Mouse (Mus musculus): ENCODE data around the gene Adtrp. TPM values are rescaled to one million over a fixed set of nuclear protein-coding genes. Genes with fewer than 3 reads are reported as not detected.

Adtrp gene
- polyA plus RNA-seq, 1 experiment = not detected

GRCm38 (mm10) chr13:41860603-41861405 lies 13.3 kb upstream of the Adtrp start:
- TF ChIP-seq MYOG (IDR thresholded peaks at IDR 0.05; ENCODE audit: control insufficient read depth in 1 of 3, insufficient read depth in 1 of 3, insufficient read length in 2 of 3, low read depth in 2 of 3) (no peak), SRF (IDR thresholded peaks at IDR 0.05; ENCODE audit: control insufficient read depth, insufficient read length, low read depth) (no peak), POLR2A (IDR thresholded peaks at IDR 0.05; ENCODE audit: insufficient read length, low read depth) (no peak), MAX (IDR thresholded peaks at IDR 0.05; ENCODE audit: low read depth) (no peak), TCF3 (IDR thresholded peaks at IDR 0.05; ENCODE audit: insufficient read length, low read depth) (no peak), MYOD1 (IDR thresholded peaks at IDR 0.05; ENCODE audit: control insufficient read depth in 1 of 3, insufficient read length in 2 of 3, low read depth in 2 of 3) (no peak), USF1 (IDR thresholded peaks at IDR 0.05; ENCODE audit: low read depth) (no peak), POLR2AphosphoS2 (IDR thresholded peaks at IDR 0.05; ENCODE audit: insufficient read length, low read depth) (no peak), TCF12 (IDR thresholded peaks at IDR 0.05; ENCODE audit: insufficient read depth, poor library complexity, severe bottlenecking) (no peak)

GRCm38 (mm10) chr13:41855206-41856185 lies 8.0 kb upstream of the Adtrp start:
- no peaks in the 10 kb centered on the region for H3K36me3 ChIP-seq (ENCODE audit: control insufficient read depth, insufficient read depth)
- H3ac ChIP-seq (ENCODE audit: control insufficient read depth, insufficient read length) = no peak overlapping the region
- H3K4me2 ChIP-seq (ENCODE audit: low read depth) = no peak overlapping the region
- H3K79me2 ChIP-seq (ENCODE audit: control insufficient read depth, insufficient read depth) = no peaks in the 10 kb centered on the region
- no peak for TF ChIP-seq MYOG (IDR thresholded peaks at IDR 0.05; ENCODE audit: control insufficient read depth in 1 of 3, insufficient read depth in 1 of 3, insufficient read length in 2 of 3, low read depth in 2 of 3)
- TF ChIP-seq SRF (IDR thresholded peaks at IDR 0.05; ENCODE audit: control insufficient read depth, insufficient read length, low read depth) = no peak
- no peak for TF ChIP-seq MYOD1 (IDR thresholded peaks at IDR 0.05; ENCODE audit: control insufficient read depth in 1 of 3, insufficient read length in 2 of 3, low read depth in 2 of 3)
- TF ChIP-seq USF1 (IDR thresholded peaks at IDR 0.05; ENCODE audit: low read depth) = no peak
- TF ChIP-seq E2F4 (IDR thresholded peaks at IDR 0.05; ENCODE audit: insufficient read depth) = no peak
- no peak for TF ChIP-seq MAX (IDR thresholded peaks at IDR 0.05; ENCODE audit: low read depth)
- TF ChIP-seq POLR2AphosphoS2 (IDR thresholded peaks at IDR 0.05; ENCODE audit: insufficient read length, low read depth) = no peak
- no peak for TF ChIP-seq TCF12 (IDR thresholded peaks at IDR 0.05; ENCODE audit: insufficient read depth, poor library complexity, severe bottlenecking)
- TF ChIP-seq REST (IDR thresholded peaks at IDR 0.05; ENCODE audit: insufficient read depth, insufficient read length) = no peak
- no peak for TF ChIP-seq TCF3 (IDR thresholded peaks at IDR 0.05; ENCODE audit: insufficient read length, low read depth)
- TF ChIP-seq CEBPB (IDR thresholded peaks at IDR 0.05; ENCODE audit: insufficient read depth, poor library complexity, severe bottlenecking) = no peak
- TF ChIP-seq POLR2A (IDR thresholded peaks at IDR 0.05; ENCODE audit: insufficient read length, low read depth) = no peak
- H3K4me3 ChIP-seq = no peak overlapping the region
- no peaks in the 10 kb centered on the region for H3K27me3 ChIP-seq (ENCODE audit: control insufficient read depth, insufficient read depth, insufficient read length)

More at GRCm38 (mm10) chr13:41860603-41861405, 13.3 kb upstream of the Adtrp start:
- Histone ChIP-seq H3K4me2 (ENCODE audit: low read depth) (no peak overlapping the region), H3K36me3 (ENCODE audit: control insufficient read depth, insufficient read depth) (no peaks in the 10 kb centered on the region), H3K79me2 (ENCODE audit: control insufficient read depth, insufficient read depth) (no peaks in the 10 kb centered on the region), H3K4me3 (no peak overlapping the region), H3ac (ENCODE audit: control insufficient read depth, insufficient read length) (no peak overlapping the region), H3K27me3 (ENCODE audit: control insufficient read depth, insufficient read depth, insufficient read length) (no peaks in the 10 kb centered on the region)

GRCm38 (mm10) chr13:41850727-41851378 lies 3.4 kb upstream of the Adtrp start:
- Histone ChIP-seq H3K4me3 (no peak overlapping the region), H3K79me2 (ENCODE audit: control insufficient read depth, insufficient read depth) (no peaks in the 10 kb centered on the region), H3K27me3 (ENCODE audit: control insufficient read depth, insufficient read depth, insufficient read length) (no peaks in the 10 kb centered on the region), H3K36me3 (ENCODE audit: control insufficient read depth, insufficient read depth) (no peaks in the 10 kb centered on the region), H3K4me2 (ENCODE audit: low read depth) (no peak overlapping the region), H3ac (ENCODE audit: control insufficient read depth, insufficient read length) (no peak overlapping the region)
- TF ChIP-seq POLR2A (IDR thresholded peaks at IDR 0.05; ENCODE audit: insufficient read length, low read depth) = no peak
- TF ChIP-seq MYOG (IDR thresholded peaks at IDR 0.05; ENCODE audit: control insufficient read depth in 1 of 3, insufficient read depth in 1 of 3, insufficient read length in 2 of 3, low read depth in 2 of 3) = no peak
- no peak for TF ChIP-seq TCF3 (IDR thresholded peaks at IDR 0.05; ENCODE audit: insufficient read length, low read depth)
- TF ChIP-seq SRF (IDR thresholded peaks at IDR 0.05; ENCODE audit: control insufficient read depth, insufficient read length, low read depth) = no peak
- no peak for TF ChIP-seq POLR2AphosphoS2 (IDR thresholded peaks at IDR 0.05; ENCODE audit: insufficient read length, low read depth)
- TF ChIP-seq CEBPB (IDR thresholded peaks at IDR 0.05; ENCODE audit: insufficient read depth, poor library complexity, severe bottlenecking) = no peak
- TF ChIP-seq MYOD1 (IDR thresholded peaks at IDR 0.05; ENCODE audit: control insufficient read depth in 1 of 3, insufficient read length in 2 of 3, low read depth in 2 of 3) = no peak
- no peak for TF ChIP-seq E2F4 (IDR thresholded peaks at IDR 0.05; ENCODE audit: insufficient read depth)
- no peak for TF ChIP-seq MAX (IDR thresholded peaks at IDR 0.05; ENCODE audit: low read depth)
- TF ChIP-seq TCF12 (IDR thresholded peaks at IDR 0.05; ENCODE audit: insufficient read depth, poor library complexity, severe bottlenecking) = no peak
- no peak for TF ChIP-seq USF1 (IDR thresholded peaks at IDR 0.05; ENCODE audit: low read depth)
- TF ChIP-seq REST (IDR thresholded peaks at IDR 0.05; ENCODE audit: insufficient read depth, insufficient read length) = no peak

GRCm38 (mm10) chr13:41846516-41846915 lies 968 bp downstream of the Adtrp start:
- H3K4me3 ChIP-seq = no peak overlapping the region
- H3K27me3 ChIP-seq (ENCODE audit: control insufficient read depth, insufficient read depth, insufficient read length) = no peaks in the 10 kb centered on the region
- no peak overlapping the region for H3K4me2 ChIP-seq (ENCODE audit: low read depth)
- H3K79me2 ChIP-seq (ENCODE audit: control insufficient read depth, insufficient read depth) = no peaks in the 10 kb centered on the region
- no peak for TF ChIP-seq MYOD1 (IDR thresholded peaks at IDR 0.05; ENCODE audit: control insufficient read depth in 1 of 3, insufficient read length in 2 of 3, low read depth in 2 of 3)
- TF ChIP-seq CEBPB (IDR thresholded peaks at IDR 0.05; ENCODE audit: insufficient read depth, poor library complexity, severe bottlenecking) = no peak
- no peak for TF ChIP-seq REST (IDR thresholded peaks at IDR 0.05; ENCODE audit: insufficient read depth, insufficient read length)
- no peak for TF ChIP-seq MYOG (IDR thresholded peaks at IDR 0.05; ENCODE audit: control insufficient read depth in 1 of 3, insufficient read depth in 1 of 3, insufficient read length in 2 of 3, low read depth in 2 of 3)
- TF ChIP-seq MAX (IDR thresholded peaks at IDR 0.05; ENCODE audit: low read depth) = no peak
- TF ChIP-seq TCF12 (IDR thresholded peaks at IDR 0.05; ENCODE audit: insufficient read depth, poor library complexity, severe bottlenecking) = no peak
- no peak for TF ChIP-seq E2F4 (IDR thresholded peaks at IDR 0.05; ENCODE audit: insufficient read depth)
- no peak for TF ChIP-seq POLR2AphosphoS2 (IDR thresholded peaks at IDR 0.05; ENCODE audit: insufficient read length, low read depth)
- no peak for TF ChIP-seq SRF (IDR thresholded peaks at IDR 0.05; ENCODE audit: control insufficient read depth, insufficient read length, low read depth)
- no peak for TF ChIP-seq TCF3 (IDR thresholded peaks at IDR 0.05; ENCODE audit: insufficient read length, low read depth)
- no peaks in the 10 kb centered on the region for H3K36me3 ChIP-seq (ENCODE audit: control insufficient read depth, insufficient read depth)
- no peak overlapping the region for H3ac ChIP-seq (ENCODE audit: control insufficient read depth, insufficient read length)
